Mouse (Mus musculus): ENCODE data around the gene Pfas. TPM values are rescaled to one million over a fixed set of nuclear protein-coding genes. Genes with fewer than 3 reads are reported as not detected.
"Not testable (repeated sequence)": the region's sequence is repeated elsewhere in the genome, so short reads cannot be mapped to it uniquely, and the experiment has no call there.

Gene Pfas
- total RNA-seq, 2 experiments from 2014 or later, result 14.9 to 16.8 TPM

- peak; percentile 66 to 86 for DNase-seq (ENCODE audit: low spot score in 2 of 2)
These were observed 34.8 kb downstream of the Pfas start for GRCm38 (mm10) chr11:68973250-68974058.

GRCm38 (mm10) chr11:68970232-68970631 is 38.0 kb downstream of the Pfas start:
- no peak for DNase-seq (ENCODE audit: low spot score in 2 of 2)

GRCm38 (mm10) chr11:68968752-68969151 is 39.5 kb downstream of the Pfas start:
- DNase-seq (ENCODE audit: low spot score in 2 of 2), result no peak

- DNase-seq (ENCODE audit: low spot score in 2 of 2), result peak; percentile 77 to 89
These were observed 40.6 kb downstream of the Pfas start, which contains the start of gene Slc25a35 for GRCm38 (mm10) chr11:68967337-68968282. Slc25a35 (plus strand) TSS chr11:68968131.

- DNase-seq (ENCODE audit: low spot score in 2 of 2), result no peak
These were observed 41.7 kb downstream of the Pfas start for GRCm38 (mm10) chr11:68966554-68966953.

GRCm38 (mm10) chr11:68965845-68966244 is 42.4 kb downstream of the Pfas start:
- no peak for DNase-seq (ENCODE audit: low spot score in 2 of 2)

GRCm38 (mm10) chr11:68965050-68965449 is 43.2 kb downstream of the Pfas start:
- DNase-seq (ENCODE audit: low spot score in 2 of 2), result no peak

- no peak for DNase-seq (ENCODE audit: low spot score in 2 of 2)
These were observed 44.9 kb downstream of the Pfas start for GRCm38 (mm10) chr11:68963405-68963804.

GRCm38 (mm10) chr11:68962159-68962558 is 46.1 kb downstream of the Pfas start:
- not testable (repeated sequence) for DNase-seq (ENCODE audit: low spot score in 2 of 2)

GRCm38 (mm10) chr11:68961596-68961995 is 46.7 kb downstream of the Pfas start:
- no peak for DNase-seq (ENCODE audit: low spot score in 2 of 2)

- no peak for DNase-seq (ENCODE audit: low spot score in 2 of 2)
These were observed 50.3 kb downstream of the Pfas start for GRCm38 (mm10) chr11:68957971-68958370.

GRCm38 (mm10) chr11:68957308-68957707 is 51.0 kb downstream of the Pfas start, which contains the start of gene Arhgef15:
Arhgef15 (minus strand) TSS chr11:68957480.
- no peak for DNase-seq (ENCODE audit: low spot score in 2 of 2)

- no peak for DNase-seq (ENCODE audit: low spot score in 2 of 2)
These were observed 51.6 kb downstream of the Pfas start for GRCm38 (mm10) chr11:68956697-68957096.

GRCm38 (mm10) chr11:68956107-68956506 is 52.2 kb downstream of the Pfas start:
- DNase-seq (ENCODE audit: low spot score in 2 of 2), result no peak

- DNase-seq (ENCODE audit: low spot score in 2 of 2), result no peak
These were observed 52.8 kb downstream of the Pfas start for GRCm38 (mm10) chr11:68955473-68955872.

- DNase-seq (ENCODE audit: low spot score in 2 of 2), result no peak
These were observed 53.9 kb downstream of the Pfas start for GRCm38 (mm10) chr11:68954408-68954807.

GRCm38 (mm10) chr11:68953903-68954302 is 54.4 kb downstream of the Pfas start:
- no peak for DNase-seq (ENCODE audit: low spot score in 2 of 2)

GRCm38 (mm10) chr11:68947542-68947993 is 60.7 kb downstream of the Pfas start:
- DNase-seq (ENCODE audit: low spot score in 2 of 2), result no peak

GRCm38 (mm10) chr11:68946806-68947440 is 61.3 kb downstream of the Pfas start:
- DNase-seq (ENCODE audit: low spot score in 2 of 2), result no peak

GRCm38 (mm10) chr11:68946001-68946400 is 62.3 kb downstream of the Pfas start:
- no peak for DNase-seq (ENCODE audit: low spot score in 2 of 2)

GRCm38 (mm10) chr11:68945245-68945644 is 63.0 kb downstream of the Pfas start:
- DNase-seq (ENCODE audit: low spot score in 2 of 2), result no peak
